Mouse (Mus musculus): ENCODE data around the gene Ndufc1.

- TF ChIP-seq CTCF (IDR thresholded peaks at IDR 0.05; ENCODE audit: low read depth) (no peak), EP300 (IDR thresholded peaks at IDR 0.05; ENCODE audit: low read depth) (peak; percentile 77)
These were observed 41.9 kb downstream of the Ndufc1 start for GRCm38 (mm10) chr3:51366926-51367325.

Data from liver, embryonic 14.5 days (tissue).